Mouse (Mus musculus) E14TG2a.4 (cell line): ENCODE measurements around the gene Dis3l2.

Experiments
- H3K27me3 ChIP-seq: 2 replicates; pipeline ENCODE4 v1.6.1; 2014; ENCODE audit warnings: low read length, control low read depth; ENCODE audit not compliant: insufficient read depth
- H3K36me3 ChIP-seq: 2 replicates; pipeline ENCODE4 v1.6.1; 2014; ENCODE audit warnings: low read length, control low read depth; ENCODE audit not compliant: insufficient read depth
- H3K4me1 ChIP-seq: replicated peaks from 2 replicates; pipeline ENCODE4 v1.6.1; 2014; ENCODE audit warnings: low read depth, low read length, control low read depth
- H3K4me3 ChIP-seq: replicated peaks from 2 replicates; pipeline ENCODE4 v1.5.1; 2014; ENCODE audit warnings: mild to moderate bottlenecking, low read length
- H3K9me3 ChIP-seq: 2 replicates; pipeline ENCODE4 v1.6.1; 2014; ENCODE audit warnings: low read length, control low read depth
- CTCF ChIP-seq: conservative IDR thresholded peaks from 2 replicates; pipeline ENCODE4 v1.5.1; 2014; ENCODE audit warnings: low read length
- NANOG ChIP-seq: IDR thresholded peaks from 2 replicates; pipeline ENCODE4 v1.6.1; 2014; ENCODE audit warnings: borderline replicate concordance, low read length, mixed read lengths
- POU5F1 ChIP-seq: IDR thresholded peaks from 2 replicates; pipeline ENCODE4 v1.6.1; 2014; ENCODE audit warnings: low read length, borderline replicate concordance

The Dis3l2 gene

GRCm38 (mm10) chr1:86709546-86709945, 5.9 kb downstream of the Dis3l2 start:
- Histone ChIP-seq H3K4me1 (peaks cover 10% of the 10 kb centered on the region), H3K4me3 (no peak overlapping the region), H3K36me3 (no peaks in the 10 kb centered on the region), H3K27me3 (no peaks in the 10 kb centered on the region), H3K9me3 (no peaks in the 10 kb centered on the region)
- no peak for TF ChIP-seq NANOG
- no peak for TF ChIP-seq CTCF
- no peak for TF ChIP-seq POU5F1

GRCm38 (mm10) chr1:86712045-86712444, 8.4 kb downstream of the Dis3l2 start:
- Histone ChIP-seq H3K4me3 (no peak overlapping the region), H3K9me3 (no peaks in the 10 kb centered on the region), H3K4me1 (no peaks in the 10 kb centered on the region), H3K36me3 (no peaks in the 10 kb centered on the region), H3K27me3 (no peaks in the 10 kb centered on the region)
- TF ChIP-seq POU5F1 (no peak), NANOG (no peak), CTCF (no peak)

GRCm38 (mm10) chr1:86713054-86713453, 9.4 kb downstream of the Dis3l2 start:
- Histone ChIP-seq H3K4me3 (no peak overlapping the region), H3K9me3 (no peaks in the 10 kb centered on the region), H3K4me1 (peaks cover 5% of the 10 kb centered on the region), H3K27me3 (no peaks in the 10 kb centered on the region), H3K36me3 (no peaks in the 10 kb centered on the region)
- no peak for TF ChIP-seq POU5F1
- no peak for TF ChIP-seq NANOG
- no peak for TF ChIP-seq CTCF

- TF ChIP-seq POU5F1 (no peak), CTCF (no peak), NANOG (no peak)
- no peaks in the 10 kb centered on the region for H3K36me3 ChIP-seq
- no peaks in the 10 kb centered on the region for H3K9me3 ChIP-seq
- H3K27me3 ChIP-seq, result no peaks in the 10 kb centered on the region
- no peak overlapping the region for H3K4me3 ChIP-seq
- H3K4me1 ChIP-seq, result peaks cover 26% of the 10 kb centered on the region
Observed at GRCm38 (mm10) chr1:86718190-86718589, 14.6 kb downstream of the Dis3l2 start.

GRCm38 (mm10) chr1:86719391-86719790, 15.8 kb downstream of the Dis3l2 start:
- Histone ChIP-seq H3K9me3 (no peaks in the 10 kb centered on the region), H3K4me3 (no peak overlapping the region), H3K4me1 (peaks cover 26% of the 10 kb centered on the region), H3K27me3 (no peaks in the 10 kb centered on the region), H3K36me3 (no peaks in the 10 kb centered on the region)
- no peak for TF ChIP-seq CTCF
- no peak for TF ChIP-seq POU5F1
- no peak for TF ChIP-seq NANOG

GRCm38 (mm10) chr1:86733160-86733821, 29.7 kb downstream of the Dis3l2 start:
- Histone ChIP-seq H3K4me1 (no peaks in the 10 kb centered on the region), H3K27me3 (no peaks in the 10 kb centered on the region), H3K9me3 (no peaks in the 10 kb centered on the region), H3K36me3 (no peaks in the 10 kb centered on the region), H3K4me3 (no peak overlapping the region)
- TF ChIP-seq CTCF (no peak), POU5F1 (no peak), NANOG (no peak)

- no peak overlapping the region for H3K4me3 ChIP-seq
- H3K27me3 ChIP-seq, result no peaks in the 10 kb centered on the region
- H3K4me1 ChIP-seq, result no peaks in the 10 kb centered on the region
- no peaks in the 10 kb centered on the region for H3K9me3 ChIP-seq
- H3K36me3 ChIP-seq, result no peaks in the 10 kb centered on the region
- TF ChIP-seq CTCF (no peak), POU5F1 (no peak), NANOG (no peak)
Observed at GRCm38 (mm10) chr1:86736414-86736813, 32.8 kb downstream of the Dis3l2 start.

- Histone ChIP-seq H3K27me3 (no peaks in the 10 kb centered on the region), H3K4me3 (no peak overlapping the region), H3K36me3 (peaks cover 24% of the 10 kb centered on the region), H3K4me1 (0 out of 2 replicates have a peak, but pooled peaks cover 3% of the 10 kb centered on the region), H3K9me3 (no peaks in the 10 kb centered on the region)
- TF ChIP-seq NANOG, result no peak
- no peak for TF ChIP-seq POU5F1
- no peak for TF ChIP-seq CTCF
Observed at GRCm38 (mm10) chr1:86742896-86743295, 39.3 kb downstream of the Dis3l2 start.

- TF ChIP-seq NANOG (no peak), POU5F1 (no peak), CTCF (no peak)
- peaks cover 16% of the 10 kb centered on the region for H3K4me1 ChIP-seq
- H3K9me3 ChIP-seq, result no peaks in the 10 kb centered on the region
- H3K27me3 ChIP-seq, result no peaks in the 10 kb centered on the region
- peaks cover 24% of the 10 kb centered on the region for H3K36me3 ChIP-seq
- no peak overlapping the region for H3K4me3 ChIP-seq
Observed at GRCm38 (mm10) chr1:86747034-86747433, 43.4 kb downstream of the Dis3l2 start.
